Mouse (Mus musculus): ENCODE data around the gene Pamr1.

DNA sequence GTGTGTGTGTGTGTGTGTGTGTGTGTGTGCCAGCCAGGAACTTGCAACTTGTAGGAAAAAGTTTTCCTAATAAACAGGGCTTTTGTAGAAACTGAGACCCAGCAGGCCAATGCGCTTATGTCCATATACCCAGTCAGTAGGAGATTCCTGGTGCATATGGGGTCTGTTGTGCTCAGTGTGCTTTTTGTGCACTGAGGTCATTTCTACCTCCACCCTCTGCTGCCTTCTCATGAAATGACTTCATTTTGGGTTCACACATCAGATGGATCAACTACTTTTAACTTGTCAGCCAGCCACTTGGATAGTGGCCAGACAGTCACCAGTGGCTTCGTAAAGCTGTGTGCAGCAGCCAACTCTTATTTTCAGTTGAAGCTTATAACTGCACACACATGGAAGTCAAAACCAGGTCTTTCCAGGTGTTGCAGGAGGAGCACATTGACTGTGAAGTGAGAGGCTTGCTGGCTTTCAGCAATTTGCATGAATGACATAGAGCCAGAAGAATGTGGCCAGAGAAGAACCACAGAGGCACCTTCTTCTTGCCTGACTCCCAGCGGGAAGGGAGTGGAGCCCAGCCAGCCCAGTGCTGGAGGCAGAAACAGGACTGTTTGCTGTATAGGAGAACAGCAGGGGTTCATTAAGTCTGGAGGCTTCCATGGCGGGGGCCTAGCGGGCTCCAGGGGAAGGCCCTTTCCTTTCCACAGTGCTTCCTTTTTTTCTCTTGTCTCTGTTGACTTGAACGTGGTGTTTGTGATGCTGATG, 5.7 kb upstream of the Pamr1 start:
- TF ChIP-seq POLR2A (IDR thresholded peaks at IDR 0.05; ENCODE audit: low read depth, low read length): no peak
- TF ChIP-seq CTCF (IDR thresholded peaks at IDR 0.05; ENCODE audit: borderline replicate concordance, insufficient read depth, low read length): no peak

All from embryonic fibroblast, embryonic 13.5 days (primary cell).